In genomic region chr5:148549307-148549706, GRCm38 (mm10) we compare ENCODE assay signal across 11 mouse cellular contexts. TPM values are rescaled to one million over a fixed set of nuclear protein-coding genes. Genes with fewer than 3 reads are reported as not detected.
A peak's percentile ranks its signal among the peaks of the same experiment; 100 is the strongest.
DNase-seq lines count a peak whose midpoint lies in the region; TF ChIP-seq lines count a peak whose summit lies in the region.
"Had no signal": no experiment of that assay in that cellular context is flagged by ENCODE, and none has a peak within 500 bp of the region (broad histone marks: within the 10 kb centered on the region; RNA-seq: fewer than 3 reads in every experiment).

No protein-coding gene starts in this region.

- no peak overlapping the region for H3ac ChIP-seq in myocyte (ENCODE audit: control insufficient read depth, insufficient read length)

- no peak for DNase-seq in lung, adult 2 months
- DNase-seq in lung, postnatal 10 days = no peak
- DNase-seq in embryo, embryonic 11 days = peak; percentile 46
- DNase-seq in hindbrain, embryonic 10.5 days (ENCODE audit: low spot score) = no peak
- no peak for DNase-seq in thymus, postnatal 14 days
- DNase-seq in gastrocnemius, postnatal 25 days = no peak
- no peak for DNase-seq in cerebellum, adult 8-10 months
- DNase-seq: adrenal gland, postnatal 14 days; kidney, postnatal 25 days had no signal

- H3K79me2 ChIP-seq in myocyte (ENCODE audit: control insufficient read depth, insufficient read depth) = peaks cover 77% of the 10 kb centered on the region

- H3K36me3 ChIP-seq in hindbrain, embryonic 10.5 days = no peaks in the 10 kb centered on the region
- H3K36me3 ChIP-seq in myocyte (ENCODE audit: control insufficient read depth, insufficient read depth) = no peaks in the 10 kb centered on the region

- H3K9me3 ChIP-seq in hindbrain, embryonic 10.5 days = no peaks in the 10 kb centered on the region
- H3K9me3 ChIP-seq: megakaryocyte, embryonic 14.5 days had no signal

- 37% methylated on average over 4 of the region's 4 CpGs for WGBS in lung, adult 2 months
- 7% methylated on average over 4 of the region's 4 CpGs for WGBS in hindbrain, embryonic 10.5 days

- no peak for TF ChIP-seq CTCF in lung, adult 2 months (IDR thresholded peaks at IDR 0.05; ENCODE audit: insufficient read depth, low read length)

- peaks cover 31% of the 10 kb centered on the region for H3K4me1 ChIP-seq in lung, adult 2 months (ENCODE audit: control insufficient read depth, insufficient read depth, low read length)
- H3K4me1 ChIP-seq in hindbrain, embryonic 10.5 days (replicated peaks) = peaks cover 63% of the 10 kb centered on the region

- peaks cover 11% of the 10 kb centered on the region for H3K27me3 ChIP-seq in hindbrain, embryonic 10.5 days (ENCODE audit: insufficient read depth, poor library complexity, severe bottlenecking)
- H3K27me3 ChIP-seq in myocyte (ENCODE audit: control insufficient read depth, insufficient read depth, insufficient read length) = no peaks in the 10 kb centered on the region

- TF ChIP-seq POLR2A in lung, adult 2 months (IDR thresholded peaks at IDR 0.05; ENCODE audit: borderline replicate concordance, extremely low read depth, low read depth, low read length) = no peak
- TF ChIP-seq POLR2A in myocyte (IDR thresholded peaks at IDR 0.05; ENCODE audit: insufficient read length, low read depth) = no peak

- peak overlapping the region; percentile 7 for H3K4me3 ChIP-seq in lung, adult 2 months (replicated peaks; ENCODE audit: extremely low read depth, low read depth, low read length)
- H3K4me3 ChIP-seq in hindbrain, embryonic 10.5 days = peak overlapping the region; percentile 78
- peak overlapping the region; percentile 91 for H3K4me3 ChIP-seq in myocyte

- peak overlapping the region; percentile 79 for H3K4me2 ChIP-seq in myocyte (ENCODE audit: low read depth)

- H3K27ac ChIP-seq in hindbrain, embryonic 10.5 days = no peak overlapping the region

TF ChIP-seq in myocyte, 11 proteins besides CTCF, POLR2A, EP300 and RAD21:
- TF ChIP-seq REST (IDR thresholded peaks at IDR 0.05; ENCODE audit: insufficient read depth, insufficient read length) = no peak
- no peak for TF ChIP-seq TCF3 (IDR thresholded peaks at IDR 0.05; ENCODE audit: insufficient read length, low read depth)
- TF ChIP-seq CEBPB (IDR thresholded peaks at IDR 0.05; ENCODE audit: insufficient read depth, poor library complexity, severe bottlenecking) = no peak
- TF ChIP-seq MAX (IDR thresholded peaks at IDR 0.05; ENCODE audit: low read depth) = no peak
- TF ChIP-seq E2F4 (IDR thresholded peaks at IDR 0.05; ENCODE audit: insufficient read depth) = no peak
- TF ChIP-seq USF1 (IDR thresholded peaks at IDR 0.05; ENCODE audit: low read depth) = no peak
- no peak for TF ChIP-seq POLR2AphosphoS2 (IDR thresholded peaks at IDR 0.05; ENCODE audit: insufficient read length, low read depth)
- no peak for TF ChIP-seq SRF (IDR thresholded peaks at IDR 0.05; ENCODE audit: control insufficient read depth, insufficient read length, low read depth)
- no peak for TF ChIP-seq MYOD1 (IDR thresholded peaks at IDR 0.05; ENCODE audit: control insufficient read depth in 1 of 3, insufficient read length in 2 of 3, low read depth in 2 of 3)
- no peak for TF ChIP-seq TCF12 (IDR thresholded peaks at IDR 0.05; ENCODE audit: insufficient read depth, poor library complexity, severe bottlenecking)
- TF ChIP-seq MYOG (IDR thresholded peaks at IDR 0.05; ENCODE audit: control insufficient read depth in 1 of 3, insufficient read depth in 1 of 3, insufficient read length in 2 of 3, low read depth in 2 of 3) = no peak

RNA-seq across cellular contexts. Expression of gene Ubl3, which starts 3.3 kb away (rescaled TPM):
- 113 and 118 TPM in 2 replicates for polyA plus RNA-seq in lung, adult 2 months (2012; rRNA removed)
- polyA plus RNA-seq in hindbrain, embryonic 10.5 days (2016; fragmentation: Nextera tagmentation; extraction: Ambion mirVana) = 60.8 and 71.8 TPM in 2 replicates
- 43.3 TPM for polyA plus RNA-seq in myocyte (2012; fragmentation: generic; extraction: Trizol)
- total RNA-seq in gastrocnemius, postnatal 25 days (2021) = 100 to 1,000 TPM; 102 to 104 TPM

Comparison
In these comparisons a context has a peak if more than half of its experiments do, and no peak if none do; other contexts are left out.
1. H3K4me3 ChIP-seq: peak in every context shown above with its lines; median percentile 91 in myocyte; 78 in hindbrain, embryonic 10.5 days; 7 in lung, adult 2 months.